Mouse (Mus musculus): ENCODE data around the gene Sestd1.

The Sestd1 gene

DNA sequence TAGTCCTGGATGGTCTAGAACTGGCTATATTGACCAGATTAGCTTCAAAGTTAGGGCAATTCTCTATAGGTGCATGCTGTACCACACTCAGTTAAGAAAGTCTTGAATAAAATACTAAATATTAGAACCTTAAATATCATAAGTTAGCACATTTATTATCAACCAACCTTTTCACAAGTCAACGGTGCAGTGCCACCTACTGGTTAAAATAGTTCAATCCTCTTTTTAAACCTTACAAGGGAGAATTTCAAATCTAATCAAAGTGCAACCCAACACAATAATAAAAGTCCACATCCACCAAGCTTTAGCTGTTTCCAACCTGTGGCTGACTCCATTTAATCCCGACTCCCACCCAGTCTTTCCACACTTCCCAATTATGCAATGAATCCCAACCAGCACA lies 76.5 kb downstream of the Sestd1 start:
- no peak for DNase-seq

DNA sequence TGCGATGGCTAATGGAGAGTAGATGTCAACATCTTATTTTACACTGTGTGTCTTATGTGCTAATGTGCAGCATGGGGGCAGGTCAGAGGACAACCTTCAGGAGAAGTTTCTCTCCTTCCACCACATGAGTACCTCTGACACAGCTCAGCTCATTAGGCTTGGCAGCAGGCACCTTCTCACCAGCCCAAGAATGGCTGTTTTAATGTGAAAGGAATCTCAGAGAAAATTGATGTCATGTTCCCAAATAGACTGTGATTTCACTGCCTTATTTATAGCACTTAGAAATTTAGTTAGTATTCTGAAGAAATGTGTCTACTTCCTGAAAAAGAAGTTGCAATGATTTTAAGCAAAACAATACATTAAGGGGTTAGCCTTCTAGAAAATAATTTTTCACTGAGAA lies 78.5 kb downstream of the Sestd1 start:
- no peak for DNase-seq

DNA sequence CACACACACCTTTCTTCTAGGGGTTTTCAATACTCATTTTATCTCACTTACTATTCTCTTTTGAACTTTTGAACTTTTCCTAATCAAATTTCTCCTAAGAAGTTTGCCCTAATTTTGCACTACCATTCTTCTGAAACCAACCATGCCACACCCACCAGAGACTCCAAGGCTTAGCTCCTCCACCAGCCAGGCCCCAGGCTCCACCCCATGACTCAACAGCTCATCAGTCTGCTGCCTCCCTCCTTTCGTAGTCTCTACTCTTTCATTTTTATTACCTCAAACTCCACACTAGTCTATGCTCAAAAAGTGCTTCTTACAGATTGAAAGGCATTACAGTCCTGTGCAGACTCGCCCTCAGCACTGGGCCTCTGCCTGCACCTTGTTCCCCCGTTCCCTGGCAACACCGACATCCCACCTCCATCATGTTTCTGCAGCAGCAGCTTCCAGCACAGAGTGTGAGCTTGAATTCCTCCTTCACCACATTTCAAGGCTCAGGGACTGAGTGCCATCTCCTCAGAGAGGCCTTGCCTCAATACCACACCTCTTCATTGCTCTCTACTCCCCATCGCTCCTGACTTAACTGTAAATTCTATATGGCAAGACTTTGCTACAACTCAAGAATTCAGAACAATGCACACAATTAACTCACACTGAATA lies 79.3 kb downstream of the Sestd1 start:
- DNase-seq, result no peak

GRCm38 (mm10) chr2:77200379-77200778 lies 80.0 kb downstream of the Sestd1 start:
- no peak for DNase-seq

DNA sequence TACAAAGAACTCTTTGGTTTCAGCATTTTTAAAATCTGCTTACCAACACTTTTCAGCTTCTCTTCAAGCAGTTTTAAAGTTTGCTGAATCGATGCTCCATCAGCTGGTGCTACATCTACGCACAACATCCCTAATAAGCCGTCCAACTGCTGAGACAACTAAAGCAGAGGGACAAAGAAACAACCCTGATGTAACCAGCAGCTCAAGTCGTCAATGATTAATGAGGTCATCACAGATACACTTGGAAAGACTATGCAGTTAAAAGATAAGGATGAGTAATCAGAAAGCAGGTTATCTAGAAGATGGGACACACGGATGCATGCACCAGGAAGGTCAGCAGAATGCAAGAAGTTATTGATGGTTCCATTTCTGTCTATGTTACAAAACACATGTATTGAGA lies 82.1 kb downstream of the Sestd1 start:
- no peak for DNase-seq

DNA sequence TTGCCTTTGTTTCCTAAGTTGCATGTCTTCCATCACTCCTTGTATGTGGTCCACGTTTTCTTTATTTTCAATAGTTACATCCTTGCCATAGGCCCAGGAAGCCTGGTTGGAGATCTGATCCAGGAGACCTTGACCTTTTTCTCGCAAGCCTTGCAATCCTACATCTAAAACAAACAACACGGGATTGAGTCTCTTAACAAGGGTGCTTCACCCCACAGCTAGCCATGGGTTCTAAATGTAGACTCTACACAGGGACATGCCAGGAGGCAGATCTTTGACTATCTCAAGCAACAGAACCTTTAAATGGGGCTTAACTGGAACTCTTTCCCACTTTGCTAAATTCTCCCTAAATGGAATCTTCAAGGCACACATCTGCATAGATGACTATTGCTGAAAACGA lies 83.6 kb downstream of the Sestd1 start:
- DNase-seq, result no peak

DNA sequence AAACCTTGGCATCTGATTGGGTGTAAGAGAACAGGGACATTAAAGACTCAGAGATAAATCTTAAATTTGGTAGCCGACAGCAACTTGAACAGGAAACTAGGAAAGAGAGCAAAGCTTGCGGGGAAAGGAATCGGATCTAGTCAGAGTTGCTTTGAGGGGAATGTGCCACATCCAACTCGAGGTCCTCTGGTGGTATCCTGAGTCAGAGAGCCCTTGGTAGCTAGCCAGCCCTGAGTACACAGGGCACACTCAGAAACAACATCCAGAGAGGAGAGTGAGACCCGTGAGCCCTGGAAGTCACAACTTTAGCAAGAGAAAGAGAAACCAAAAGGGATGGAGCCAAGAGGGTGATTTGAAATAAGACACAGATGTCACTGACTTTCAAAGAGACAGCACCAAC lies 85.3 kb downstream of the Sestd1 start:
- DNase-seq, result no peak

DNA sequence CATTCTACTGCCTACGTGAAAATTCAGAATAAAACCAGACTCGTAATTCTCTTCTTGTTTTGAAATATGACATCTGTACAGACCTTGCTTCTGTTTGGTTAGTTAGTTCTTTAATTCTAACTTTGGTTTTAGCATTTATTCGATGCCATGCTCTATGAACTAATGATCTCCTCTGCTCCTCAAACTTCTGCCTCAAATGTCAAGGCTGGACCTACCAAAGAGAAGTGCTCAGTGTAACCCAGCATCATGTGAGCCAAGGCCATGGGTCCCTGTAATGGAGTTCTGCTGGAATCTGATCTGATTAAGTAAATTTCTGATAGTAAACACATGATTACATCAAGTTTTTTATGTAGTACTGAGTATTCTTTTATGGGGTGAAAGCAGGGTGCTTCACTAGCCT lies 88.6 kb downstream of the Sestd1 start:
- DNase-seq, result no peak

GRCm38 (mm10) chr2:77190891-77191290 lies 89.5 kb downstream of the Sestd1 start:
- DNase-seq, result no peak

DNA sequence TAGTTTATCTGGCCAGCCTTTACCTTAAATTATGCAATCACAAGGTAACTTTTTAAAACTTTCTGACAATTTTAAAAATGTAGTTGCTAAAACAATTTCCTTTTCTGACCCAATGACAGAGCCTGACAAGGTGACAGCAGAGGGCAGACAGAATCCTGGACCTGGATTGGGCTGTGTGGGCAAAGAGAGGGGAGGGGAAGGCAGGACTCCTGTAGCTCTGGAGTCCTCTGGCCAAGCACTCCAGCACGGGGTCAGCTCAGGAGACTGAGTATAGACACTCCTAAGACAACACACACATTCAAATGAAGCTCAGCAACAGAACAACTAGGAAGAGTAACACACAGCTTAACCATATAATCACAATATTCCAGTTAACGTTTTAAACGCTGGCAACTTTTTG lies 90.1 kb downstream of the Sestd1 start:
- no peak for DNase-seq

DNA sequence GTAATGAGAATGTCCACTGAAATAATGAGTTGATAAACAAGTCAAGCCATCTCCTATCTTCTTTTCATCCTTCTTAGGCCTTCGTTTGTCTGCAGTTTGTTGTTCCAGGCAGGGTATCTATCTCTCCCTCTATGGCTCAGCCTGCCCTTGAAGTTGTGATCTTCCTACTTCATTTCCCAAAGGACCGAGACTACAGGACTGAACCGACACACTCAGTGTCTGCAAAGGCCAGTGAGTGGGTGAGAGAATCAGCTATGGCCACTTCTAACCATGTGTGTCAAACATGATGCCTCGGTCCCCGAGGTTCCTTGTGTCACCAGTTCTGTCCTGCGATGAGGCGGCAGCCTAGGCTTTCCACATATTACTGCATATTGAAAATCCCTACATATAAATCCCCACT lies 90.7 kb downstream of the Sestd1 start:
- no peak for DNase-seq

DNA sequence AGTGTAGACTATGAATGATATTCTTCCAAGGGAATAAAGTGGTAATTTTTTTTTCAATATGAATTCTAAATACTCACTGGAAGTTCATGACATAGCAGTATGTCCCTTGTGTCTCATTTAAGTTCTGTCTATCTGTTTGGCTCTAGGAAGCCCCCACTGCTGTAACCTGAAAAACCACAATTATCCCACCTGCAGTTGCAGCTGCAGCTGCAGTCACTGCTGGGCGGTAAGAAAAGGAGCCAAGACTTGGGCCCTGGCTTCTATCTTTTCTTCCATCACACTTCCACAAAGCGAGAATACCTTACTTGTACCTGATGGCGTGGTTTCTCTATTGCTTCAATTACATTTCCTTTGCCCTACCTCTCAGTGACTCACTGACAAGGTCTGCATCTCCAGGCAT lies 92.9 kb downstream of the Sestd1 start:
- DNase-seq, result no peak

DNA sequence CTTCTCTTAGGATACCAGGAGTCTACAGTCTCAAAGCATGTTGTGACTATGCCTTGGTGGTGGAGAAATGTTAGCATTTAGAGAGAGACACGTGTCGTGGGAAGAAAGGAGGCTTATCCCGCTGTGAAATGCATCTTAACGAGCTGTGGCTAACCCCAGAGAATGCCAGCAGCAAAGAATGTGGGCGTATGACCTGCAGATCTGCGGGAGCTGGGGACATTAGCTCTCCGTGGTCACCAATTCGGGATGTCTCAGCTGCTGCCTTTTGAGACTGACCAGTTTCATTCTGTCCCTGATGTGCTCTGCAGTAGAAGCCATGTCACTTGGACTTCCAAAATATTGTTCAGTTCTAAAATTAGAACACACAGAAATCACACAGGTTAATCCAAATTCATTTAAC lies 93.5 kb downstream of the Sestd1 start:
- no peak for DNase-seq

- DNase-seq, result no peak
Measured at GRCm38 (mm10) chr2:77184049-77184571, 96.3 kb downstream of the Sestd1 start.

- DNase-seq, result no peak
Measured at GRCm38 (mm10) chr2:77183646-77184045, 96.7 kb downstream of the Sestd1 start.

GRCm38 (mm10) chr2:77182996-77183380 lies 97.4 kb downstream of the Sestd1 start:
- DNase-seq, result no peak

DNA sequence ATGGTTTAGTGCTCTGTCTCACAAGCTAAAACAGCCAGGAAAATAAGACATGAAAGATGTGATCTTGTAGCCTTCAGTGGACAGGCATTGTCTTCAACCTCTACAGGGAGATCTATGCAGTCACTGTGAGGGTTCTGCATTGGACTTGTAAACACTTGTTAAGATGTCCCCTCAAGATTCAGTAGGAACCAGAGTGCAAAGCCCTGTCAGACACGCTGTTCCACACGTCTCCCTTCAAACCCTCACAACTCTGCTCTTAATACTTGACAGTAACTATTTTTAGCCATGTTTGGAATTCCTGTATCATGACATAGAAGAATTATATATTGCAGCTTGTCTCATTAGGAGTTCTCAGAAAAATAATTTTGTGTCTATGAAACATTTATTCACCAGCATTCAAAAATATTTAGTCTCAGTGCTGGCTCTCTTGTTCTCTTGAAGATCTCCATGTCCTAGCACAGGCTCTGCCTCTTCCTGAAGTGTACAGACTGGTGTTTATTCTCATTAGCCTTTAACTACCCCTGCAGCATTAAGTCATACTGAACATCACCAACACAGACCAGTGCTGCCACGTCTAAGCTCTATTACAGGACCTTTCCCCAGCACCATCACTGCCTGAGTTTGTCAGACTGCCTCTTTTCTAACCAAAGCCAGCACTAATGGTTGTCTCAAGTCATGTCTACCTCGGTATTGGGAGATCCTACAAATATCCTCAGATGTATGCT lies 98.0 kb downstream of the Sestd1 start:
- no peak for DNase-seq

DNA sequence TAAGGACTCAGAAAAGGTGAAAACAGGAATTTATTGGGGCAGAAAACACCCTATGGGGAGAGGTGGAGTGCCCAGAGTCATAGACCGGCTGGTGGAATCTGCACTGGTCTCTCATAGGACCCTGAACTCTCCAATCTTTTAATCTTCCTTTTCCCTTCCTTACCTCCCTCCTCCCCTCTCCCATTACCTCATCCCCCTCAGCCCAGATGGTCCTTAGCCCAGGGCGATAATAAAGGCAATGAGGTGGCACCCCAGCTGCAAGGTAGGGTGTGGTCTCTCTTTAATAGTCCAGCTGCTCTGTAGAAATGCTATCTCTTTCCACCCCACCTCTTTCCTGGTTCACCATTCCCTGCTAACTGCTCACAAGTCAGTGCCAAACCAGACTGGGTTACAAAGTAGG lies 102.9 kb downstream of the Sestd1 start:
- DNase-seq, result no peak

DNA sequence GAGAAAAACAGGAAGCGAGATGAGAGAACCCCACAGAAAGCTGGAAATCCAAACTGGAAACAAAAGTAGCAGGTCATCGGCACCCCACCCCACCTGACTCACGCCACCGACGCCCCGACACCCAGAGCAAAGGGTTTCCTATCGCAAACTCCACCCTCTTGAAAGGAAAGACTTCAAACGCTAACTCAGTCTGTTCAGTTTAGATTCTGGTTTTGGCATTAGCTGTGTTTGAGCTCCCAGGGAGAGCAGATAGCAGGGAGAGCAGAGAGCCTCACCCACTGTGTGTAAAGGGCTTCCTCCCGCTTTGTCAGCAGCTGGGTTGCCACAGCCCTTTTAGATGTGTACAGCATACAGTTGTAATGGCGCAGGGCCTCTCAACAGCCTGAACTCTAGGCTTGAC lies 104.0 kb downstream of the Sestd1 start:
- no peak for DNase-seq

GRCm38 (mm10) chr2:77175411-77175810 lies 105.0 kb downstream of the Sestd1 start:
- DNase-seq, result no peak

DNA sequence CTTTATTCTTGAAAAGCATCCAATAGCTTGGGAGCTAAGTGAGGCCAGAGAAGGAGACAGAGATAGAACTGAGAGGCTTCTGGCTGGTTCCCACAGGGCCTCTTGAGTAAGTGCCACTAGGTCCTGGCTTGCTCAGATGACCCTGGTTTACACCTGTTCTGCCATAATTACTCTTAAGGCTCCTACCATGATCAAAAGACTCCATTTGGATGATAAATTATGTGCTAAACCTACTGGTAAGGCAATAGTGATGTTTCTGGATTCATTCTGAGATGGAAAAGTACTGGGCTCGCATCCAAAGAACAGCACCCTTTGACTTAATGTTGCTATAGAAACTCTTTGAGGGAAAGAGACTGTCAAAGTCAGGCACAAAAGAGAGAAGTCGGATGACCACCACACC lies 106.1 kb downstream of the Sestd1 start:
- DNase-seq, result peak; percentile 43 to 58

- no peak for DNase-seq
Measured at GRCm38 (mm10) chr2:77173821-77174220, 106.6 kb downstream of the Sestd1 start.

GRCm38 (mm10) chr2:77173366-77173765 lies 107.0 kb downstream of the Sestd1 start:
- peak in 1 of 2 experiments; percentile 30 for DNase-seq

- DNase-seq, result peak; percentile 58 to 79
Measured at GRCm38 (mm10) chr2:77172241-77172671, 108.1 kb downstream of the Sestd1 start.

Data from kidney, postnatal 25 days (tissue).